Mouse (Mus musculus) brain, embryonic 14.5 days (tissue): ENCODE measurements around the gene Rps6kc1.

Source experiments
- CTCF ChIP-seq: fragments of 200-500 bp; IDR thresholded peaks from 2 replicates; pipeline ENCODE4 v1.5.1; 2012; ENCODE audit warnings: inconsistent platforms, mild to moderate bottlenecking, moderate library complexity, borderline replicate concordance; ENCODE audit not compliant: insufficient read depth, insufficient read length; ENCODE audit errors: extremely low read depth
- POLR2A ChIP-seq: fragments of 200-500 bp; IDR thresholded peaks from 2 replicates; pipeline ENCODE4 v1.6.1; 2012; ENCODE audit warnings: mild to moderate bottlenecking, inconsistent platforms, borderline replicate concordance; ENCODE audit not compliant: poor library complexity, insufficient read depth, insufficient read length, severe bottlenecking; ENCODE audit errors: extremely low read depth

DNA sequence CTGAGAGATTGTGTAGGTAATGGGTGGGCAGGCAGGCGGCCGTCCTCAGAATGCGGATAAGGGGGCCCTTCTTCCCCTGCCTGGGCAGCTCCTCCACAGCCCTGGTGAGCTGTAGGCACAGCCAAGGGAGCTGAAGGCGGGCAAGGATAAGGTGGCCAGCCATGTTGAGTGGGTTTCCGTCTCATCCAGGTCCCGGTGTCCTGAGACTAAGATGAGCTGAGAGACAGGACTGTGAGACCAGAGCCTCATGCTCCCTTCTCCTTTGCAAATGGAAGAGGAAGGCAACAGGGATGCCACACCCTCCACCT lies 256.9 kb downstream of the Rps6kc1 start:
- TF ChIP-seq CTCF (no peak), POLR2A (no peak)
